Mouse (Mus musculus) spleen, adult 2 months (tissue): ENCODE data around the gene Siglec1.

Source experiments
- CTCF ChIP-seq: fragments of 200-500 bp; IDR thresholded peaks from 2 replicates; pipeline ENCODE4 v1.5.1; 2011; ENCODE audit warnings: mild to moderate bottlenecking, inconsistent platforms; ENCODE audit not compliant: insufficient read depth, insufficient read length, insufficient replicate concordance; ENCODE audit errors: extremely low read depth
- POLR2A ChIP-seq: fragments of 200-500 bp; IDR thresholded peaks from 2 replicates; pipeline ENCODE4 v1.6.1; 2011; ENCODE audit warnings: low read depth, low read length, inconsistent platforms

GRCm38 (mm10) chr2:131038197-131038596 is 48.4 kb downstream of the Siglec1 start:
- TF ChIP-seq CTCF (no peak), POLR2A (no peak)
